Mouse (Mus musculus) embryo, embryonic 9.5 days (tissue): ENCODE data around the gene Msrb1.
A peak's percentile ranks its signal among the peaks of the same experiment; 100 is the strongest.
"Not testable (repeated sequence)": the region's sequence is repeated elsewhere in the genome, so short reads cannot be mapped to it uniquely, and the experiment has no call there.

Experiments
- DNase-seq: peaks from one replicate; pipeline ENCODE4 v3.0.0-alpha.2; 2017; ENCODE audit errors: extremely low spot score

Gene Msrb1

DNA sequence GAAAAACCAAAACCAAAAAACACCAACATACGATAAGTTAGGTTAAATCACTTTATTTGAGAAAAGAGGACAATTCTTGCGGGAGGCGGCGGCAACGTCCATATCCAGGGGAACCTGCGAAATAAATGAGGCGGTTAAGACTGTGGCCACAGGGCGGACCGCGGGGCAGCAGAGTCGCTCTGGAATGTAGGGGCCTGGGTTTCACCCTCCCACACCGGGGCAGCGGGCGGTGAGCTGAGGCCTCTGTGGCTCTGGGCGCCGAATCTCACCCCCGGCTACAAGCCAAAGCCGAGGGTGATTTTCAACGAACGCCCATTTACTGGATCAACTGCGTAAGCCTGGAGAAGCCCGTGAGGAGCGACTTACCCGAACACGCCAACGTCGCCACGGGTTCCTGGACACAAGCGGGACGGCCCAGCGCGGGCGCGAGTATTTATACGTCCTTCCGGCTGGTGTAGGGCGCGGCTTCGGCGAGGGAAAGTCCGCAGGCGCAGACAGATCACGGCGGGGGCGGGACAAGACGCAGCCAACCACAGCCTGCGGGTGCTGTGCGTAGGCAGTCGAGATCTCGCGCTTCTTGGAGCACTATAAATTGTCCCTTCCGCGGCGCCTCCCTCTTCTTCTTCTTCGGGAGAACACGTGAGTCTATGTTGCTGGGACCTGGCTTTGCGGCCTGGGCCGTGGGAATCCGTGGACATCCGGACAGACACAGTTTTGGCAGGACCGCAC, 16.8 kb upstream of the Msrb1 start:
- peak; percentile 98 for DNase-seq

DNA sequence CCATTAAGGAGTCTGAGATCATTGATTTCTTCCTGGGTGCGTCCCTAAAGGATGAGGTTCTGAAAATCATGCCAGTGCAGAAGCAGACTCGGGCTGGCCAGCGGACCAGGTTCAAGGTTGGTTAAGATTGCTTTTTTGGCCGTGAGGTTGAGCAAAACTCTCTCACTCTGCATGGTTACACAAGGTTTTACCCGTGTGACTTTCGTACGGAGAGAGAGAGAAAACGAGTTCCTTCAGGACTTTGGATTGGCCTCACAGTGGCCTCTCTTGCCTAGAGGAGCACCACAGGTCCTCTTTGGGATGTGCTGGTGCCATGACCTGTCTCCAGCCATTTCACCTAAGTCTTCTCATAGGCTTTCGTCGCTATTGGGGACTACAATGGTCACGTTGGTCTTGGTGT, 15.8 kb upstream of the Msrb1 start:
- not testable (repeated sequence) for DNase-seq

DNA sequence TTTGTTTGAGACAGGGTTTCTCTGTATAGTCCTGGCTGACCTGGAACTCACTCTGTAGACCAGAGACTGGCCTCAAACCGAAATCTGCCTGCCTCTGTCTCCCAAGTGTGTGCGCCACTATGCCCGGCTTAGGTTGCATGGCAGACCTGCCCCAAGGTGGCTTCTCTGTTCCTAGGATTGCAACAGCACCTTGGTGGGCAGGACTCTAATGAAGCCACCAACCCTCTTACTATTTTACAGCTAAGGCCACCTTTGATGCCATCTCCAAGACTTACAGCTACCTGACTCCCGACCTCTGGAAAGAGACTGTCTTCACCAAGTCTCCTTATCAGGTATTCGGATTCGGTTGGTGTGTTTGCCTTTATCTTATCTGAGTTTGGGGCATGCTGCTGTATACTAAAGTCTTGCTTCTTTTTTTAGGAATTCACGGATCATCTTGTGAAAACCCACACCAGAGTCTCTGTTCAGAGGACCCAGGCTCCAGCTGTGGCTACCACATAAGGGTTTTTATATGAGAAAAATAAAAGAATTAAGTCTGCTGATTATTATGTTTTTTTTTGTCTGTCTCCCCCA, 15.0 kb upstream of the Msrb1 start:
- not testable (repeated sequence) for DNase-seq

DNA sequence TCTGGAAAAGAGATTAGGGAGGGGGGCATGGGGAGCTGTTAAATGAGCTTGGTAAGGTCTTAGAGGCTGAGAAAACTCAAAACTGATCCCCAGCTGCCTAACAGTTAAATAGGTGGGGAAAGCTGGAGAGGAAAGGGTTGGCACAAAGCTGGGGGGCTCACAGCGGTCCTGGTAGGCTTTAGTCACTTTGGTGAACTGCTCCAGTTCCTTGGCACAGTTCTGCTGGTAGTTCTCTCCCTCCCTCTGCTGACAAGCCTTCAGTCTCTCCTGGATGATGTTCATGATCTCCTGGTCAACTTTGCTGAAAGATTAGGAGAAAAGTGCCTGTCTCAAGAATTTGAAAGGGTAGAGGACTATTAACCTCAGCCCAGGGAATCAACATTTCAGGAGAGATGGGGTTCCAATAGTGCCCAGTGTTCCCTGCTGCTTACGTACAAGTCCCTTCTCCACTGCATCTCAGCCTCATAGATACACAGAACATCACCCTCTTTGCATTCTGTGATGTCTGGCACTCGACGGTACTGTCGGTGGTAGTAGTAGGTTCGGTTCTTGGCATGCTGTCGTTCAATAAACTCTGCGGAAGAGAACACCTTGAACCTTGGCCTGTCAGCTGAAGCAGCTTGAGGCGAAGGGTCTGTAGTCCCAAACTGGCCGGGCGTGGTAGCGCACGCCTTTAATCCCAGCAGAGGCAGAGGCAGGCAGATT, 14.1 kb upstream of the Msrb1 start:
- DNase-seq = peak; percentile 57

DNA sequence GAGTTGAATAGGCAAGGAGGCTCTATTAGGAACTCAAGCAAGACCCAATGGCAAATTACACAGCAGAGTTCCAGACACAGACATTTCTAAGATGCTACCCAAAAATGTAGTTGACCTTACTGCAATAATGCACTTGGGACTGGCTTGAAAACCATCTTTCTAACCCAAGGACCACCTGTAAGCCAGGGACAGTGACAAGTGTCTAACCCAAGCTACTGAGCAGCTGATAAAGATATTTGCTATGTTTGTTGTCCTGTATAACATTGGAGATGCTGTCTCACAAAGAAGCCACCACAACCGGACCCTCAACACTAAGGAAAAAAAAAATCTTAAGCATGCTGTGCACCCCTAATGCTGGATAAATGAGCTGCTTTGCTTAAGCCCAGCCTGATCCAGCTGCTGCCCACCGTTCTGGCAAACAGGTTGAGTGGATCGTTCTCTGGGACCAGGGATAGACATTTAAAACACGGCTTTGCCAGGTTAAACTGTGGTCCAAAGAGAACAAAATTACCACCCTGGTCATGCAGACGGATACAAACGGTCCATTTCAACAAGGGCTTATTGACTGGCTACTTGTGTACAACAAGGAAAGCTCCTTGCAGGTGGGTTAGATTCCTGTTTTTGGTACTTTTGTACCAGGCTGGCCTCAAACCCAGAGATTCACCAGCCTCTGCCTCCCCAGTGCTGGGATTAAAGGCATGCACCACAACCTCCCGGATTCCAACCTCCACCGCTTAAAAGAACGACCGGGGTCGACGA, 13.1 kb upstream of the Msrb1 start:
- peak; percentile 51 for DNase-seq

DNA sequence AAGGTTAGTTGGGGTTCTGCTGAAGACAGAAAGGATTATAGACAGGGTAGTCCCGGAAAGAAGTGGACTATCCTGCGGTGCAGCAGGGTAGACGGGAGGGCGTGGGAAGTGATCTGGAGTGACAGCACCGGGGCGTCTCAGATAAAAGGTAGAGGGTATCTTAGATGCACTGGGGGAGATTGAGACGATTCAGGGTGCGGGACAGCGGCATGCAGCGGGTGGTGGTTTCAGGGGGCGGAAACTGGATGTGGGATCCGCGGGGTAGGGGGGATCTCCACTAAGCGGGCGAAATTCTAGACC, 12.6 kb upstream of the Msrb1 start:
- DNase-seq = no peak

DNA sequence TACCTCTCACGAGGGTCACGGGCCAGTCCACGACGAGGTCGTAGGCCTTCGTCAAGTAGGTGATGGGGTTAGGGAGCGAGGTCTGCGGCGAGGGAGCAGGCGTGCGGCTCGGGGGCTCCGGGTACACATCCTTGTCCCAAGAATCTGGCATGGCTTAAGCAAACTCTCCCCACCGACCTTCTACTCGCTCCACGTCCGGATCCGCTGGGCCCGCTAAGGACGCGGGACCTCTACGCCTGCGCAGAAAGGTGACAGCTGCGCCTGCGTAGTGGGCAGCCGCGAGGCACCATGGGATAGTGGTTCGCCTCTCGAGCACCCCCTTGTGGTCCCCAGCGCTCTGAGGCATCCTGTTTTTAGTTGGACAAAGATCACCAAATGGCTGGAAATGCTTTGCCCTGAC, 12.3 kb upstream of the Msrb1 start, which contains the start of gene Ndufb10:
Gene Ndufb10, minus strand, starts transcription at position 295 of the 400 bp plus-strand sequence.
- DNase-seq = peak; percentile 96

DNA sequence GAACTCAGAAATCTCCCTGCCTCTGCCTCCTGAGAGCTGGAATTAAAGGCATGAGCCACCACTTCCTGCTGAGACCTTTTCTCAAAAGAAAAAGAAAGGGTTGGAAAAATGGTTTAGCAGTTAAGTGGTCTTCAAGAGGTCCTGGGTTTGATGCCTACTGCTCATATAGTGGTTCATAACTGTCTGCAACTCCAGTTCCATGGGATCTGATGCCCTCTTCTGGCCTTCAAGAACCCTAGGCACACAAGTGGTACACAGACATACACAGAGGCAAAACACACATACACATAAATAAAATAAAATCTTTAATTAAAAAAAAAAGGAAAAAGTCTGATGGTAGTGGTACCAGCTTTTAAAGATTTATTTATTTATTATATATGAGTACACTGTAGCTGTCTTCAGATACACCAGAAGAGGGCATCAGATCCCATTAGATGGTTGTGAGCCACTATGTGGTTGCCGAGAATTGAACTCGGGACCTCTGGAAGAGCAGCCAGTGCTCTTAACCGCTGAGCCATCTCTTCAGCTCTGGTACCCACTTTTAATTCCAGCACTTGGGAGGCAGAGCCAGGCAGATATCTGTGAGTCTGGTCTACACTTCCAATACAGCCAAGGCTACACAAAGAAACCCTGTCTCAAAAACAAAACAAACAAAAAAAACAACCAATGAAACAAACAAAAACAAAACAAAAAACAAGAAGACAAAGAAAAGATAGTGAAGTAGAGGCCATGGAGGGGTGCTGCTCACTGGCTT, 10.6 kb upstream of the Msrb1 start:
- DNase-seq = no peak

DNA sequence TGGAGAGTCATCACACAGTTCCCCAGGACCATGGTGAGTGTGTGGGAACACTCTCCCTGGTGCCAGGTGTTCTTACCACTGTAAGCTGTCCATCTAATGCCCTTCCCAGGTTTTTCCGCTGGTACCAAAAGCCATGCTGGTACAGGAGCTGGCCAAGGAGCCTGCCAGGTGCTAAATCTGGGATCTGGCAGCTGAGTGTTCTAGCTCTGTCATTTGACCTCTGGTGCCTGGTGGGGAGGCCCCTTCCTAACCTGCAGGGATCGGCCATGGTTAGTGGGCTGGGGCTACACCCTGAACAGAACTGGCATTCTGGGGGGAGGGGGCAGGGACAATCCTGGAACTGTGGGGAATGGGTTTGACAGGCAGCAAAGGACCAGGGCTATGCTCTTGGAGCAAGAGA, 8.8 kb upstream of the Msrb1 start, which contains the start of gene Rpl3l:
Gene Rpl3l, plus strand, starts transcription at position 203 of the 400 bp plus-strand sequence.
- DNase-seq = no peak

DNA sequence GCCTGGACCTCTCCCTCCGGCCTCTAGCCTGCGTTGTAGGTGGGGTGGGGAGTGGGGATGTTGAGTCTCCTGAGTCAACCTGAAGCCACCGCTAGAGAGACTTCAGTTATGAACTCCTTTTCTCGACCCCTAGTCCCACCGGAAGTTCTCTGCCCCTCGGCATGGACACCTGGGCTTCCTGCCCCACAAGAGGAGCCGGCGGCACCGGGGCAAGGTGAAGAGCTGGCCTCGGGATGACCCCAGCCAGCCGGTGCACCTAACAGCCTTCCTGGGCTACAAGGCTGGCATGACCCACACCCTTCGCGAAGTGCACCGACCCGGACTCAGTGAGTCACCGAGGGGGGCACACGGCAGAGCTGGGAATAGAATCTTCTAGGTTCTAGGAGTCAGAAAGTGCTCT, 8.3 kb upstream of the Msrb1 start:
- no peak for DNase-seq

DNA sequence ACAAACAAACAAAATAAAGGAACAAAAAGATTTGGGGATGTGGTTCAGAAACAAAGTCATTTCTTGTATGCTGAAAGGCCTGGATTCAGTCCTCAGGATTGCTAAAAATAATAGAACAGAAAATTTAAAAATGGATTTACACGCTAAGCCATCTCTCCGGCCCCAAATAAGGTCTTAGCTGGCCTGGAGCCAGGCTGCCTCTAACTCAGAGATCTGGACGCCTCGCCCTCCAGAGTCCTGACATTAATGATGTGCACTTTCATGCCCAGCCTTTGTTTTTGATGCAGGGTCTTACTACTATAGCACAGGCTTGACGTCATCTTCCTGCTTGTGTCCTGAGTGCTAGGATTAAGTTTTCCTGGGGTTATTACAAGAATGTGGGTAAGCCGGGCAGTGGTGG, 7.4 kb upstream of the Msrb1 start:
- DNase-seq = no peak

DNA sequence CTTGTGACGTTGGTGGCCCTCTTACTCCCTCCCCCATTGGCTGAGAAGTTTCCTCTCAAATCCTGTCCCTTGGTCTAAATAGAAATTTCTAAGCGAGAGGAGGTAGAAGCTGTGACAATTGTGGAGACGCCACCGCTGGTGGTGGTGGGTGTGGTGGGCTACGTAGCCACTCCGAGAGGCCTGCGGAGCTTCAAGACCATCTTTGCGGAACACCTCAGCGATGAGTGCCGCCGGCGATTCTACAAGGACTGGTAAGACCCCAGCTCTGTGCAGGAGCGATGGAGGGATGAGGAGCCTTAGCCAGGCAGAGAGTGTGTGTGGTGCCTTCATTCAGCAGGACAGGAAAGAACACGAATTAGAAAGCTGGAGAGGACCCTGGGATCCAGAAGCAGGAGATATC, 5.7 kb upstream of the Msrb1 start:
- DNase-seq = no peak

DNA sequence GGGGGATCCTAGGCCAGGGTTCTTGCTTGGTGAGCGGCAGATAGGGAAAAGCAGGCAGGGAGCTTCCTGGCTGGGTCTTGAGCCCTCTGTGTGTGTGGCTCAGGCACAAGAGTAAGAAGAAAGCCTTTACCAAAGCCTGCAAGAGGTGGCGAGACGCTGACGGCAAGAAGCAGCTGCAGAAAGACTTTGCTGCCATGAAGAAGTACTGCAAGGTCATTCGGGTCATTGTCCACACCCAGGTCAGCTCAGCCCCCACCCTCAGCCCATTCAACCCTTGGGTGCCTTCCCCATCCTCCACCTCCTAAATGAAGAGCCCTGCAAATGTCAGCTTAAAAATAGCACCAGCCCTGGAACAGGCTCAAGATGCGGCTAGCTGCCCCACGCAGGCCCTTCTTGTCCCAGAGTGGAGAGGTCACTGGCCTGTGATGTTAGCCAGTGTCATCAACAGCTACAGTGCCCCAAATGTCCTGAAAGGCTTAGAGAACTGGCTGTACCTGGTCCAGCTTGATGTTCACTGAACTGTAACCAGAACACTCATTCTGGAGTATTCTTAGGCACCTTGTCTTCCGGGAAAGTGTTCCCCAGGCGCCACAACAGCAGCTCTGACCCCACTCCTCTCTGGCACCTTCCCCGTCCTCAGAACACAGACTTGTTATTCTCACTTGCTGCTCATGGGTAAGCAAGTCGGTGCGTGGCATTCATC, 4.1 kb upstream of the Msrb1 start:
- DNase-seq = no peak

DNA sequence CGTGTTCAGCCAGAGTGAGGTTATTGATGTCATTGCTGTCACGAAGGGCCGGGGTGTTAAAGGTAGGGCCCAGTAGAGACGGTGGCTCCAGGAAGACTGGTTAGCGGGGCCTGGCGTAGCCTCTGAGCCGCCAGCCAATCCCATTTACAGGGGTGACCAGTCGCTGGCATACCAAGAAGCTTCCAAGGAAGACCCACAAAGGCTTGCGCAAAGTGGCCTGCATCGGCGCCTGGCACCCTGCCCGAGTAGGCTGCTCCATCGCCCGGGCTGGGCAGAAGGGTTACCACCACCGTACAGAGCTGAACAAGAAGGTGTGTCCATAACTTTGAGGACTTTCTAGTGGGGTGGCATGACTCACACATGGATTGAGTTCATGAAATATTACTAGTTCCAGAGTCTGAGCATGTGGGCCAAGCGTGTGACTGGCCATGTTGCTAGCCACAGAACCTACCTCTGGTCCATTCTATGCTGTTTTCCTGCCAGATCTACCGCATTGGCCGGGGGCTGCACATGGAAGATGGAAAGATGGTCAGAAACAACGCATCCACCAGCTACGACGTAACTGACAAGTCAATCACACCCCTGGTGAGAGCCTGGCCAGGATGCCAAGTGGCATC, 2.9 kb upstream of the Msrb1 start:
- no peak for DNase-seq

DNA sequence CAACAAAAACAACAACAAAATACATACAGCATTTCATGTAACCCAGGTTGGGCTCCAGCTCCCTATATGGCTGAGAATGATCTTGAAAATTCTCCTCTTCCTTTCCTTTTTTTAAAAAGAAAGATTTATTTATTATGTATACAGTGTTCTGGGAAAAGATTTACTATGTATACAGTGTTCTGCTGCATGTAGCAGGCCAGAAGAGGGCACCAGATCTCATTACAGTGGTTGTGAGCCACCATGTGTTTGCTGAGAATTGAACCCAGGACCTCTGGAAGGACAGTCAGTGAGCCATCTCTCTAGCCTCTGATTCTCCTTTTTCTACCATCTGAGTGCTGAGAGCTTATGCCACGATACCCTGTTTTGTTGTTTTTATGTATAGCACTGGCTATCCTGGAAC, 1.9 kb upstream of the Msrb1 start:
- no peak for DNase-seq

DNA sequence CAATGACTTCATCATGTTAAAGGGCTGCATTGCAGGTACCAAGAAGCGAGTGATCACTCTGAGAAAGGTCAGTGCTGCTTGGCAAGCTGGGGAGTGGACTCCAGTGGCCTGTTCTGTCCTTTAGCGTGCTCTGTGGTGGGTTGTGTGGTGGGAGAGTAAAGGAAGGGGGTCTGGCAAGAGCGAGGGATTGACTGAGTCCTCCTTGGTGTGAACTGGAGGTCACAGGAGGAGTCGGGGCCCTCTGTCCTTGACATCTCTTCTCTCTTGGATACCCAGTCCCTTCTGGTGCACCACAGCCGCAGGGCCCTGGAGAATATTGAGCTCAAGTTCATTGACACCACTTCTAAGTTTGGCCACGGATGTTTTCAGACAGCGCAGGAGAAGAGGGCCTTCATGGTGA, 996 bp upstream of the Msrb1 start:
- no peak for DNase-seq

DNA sequence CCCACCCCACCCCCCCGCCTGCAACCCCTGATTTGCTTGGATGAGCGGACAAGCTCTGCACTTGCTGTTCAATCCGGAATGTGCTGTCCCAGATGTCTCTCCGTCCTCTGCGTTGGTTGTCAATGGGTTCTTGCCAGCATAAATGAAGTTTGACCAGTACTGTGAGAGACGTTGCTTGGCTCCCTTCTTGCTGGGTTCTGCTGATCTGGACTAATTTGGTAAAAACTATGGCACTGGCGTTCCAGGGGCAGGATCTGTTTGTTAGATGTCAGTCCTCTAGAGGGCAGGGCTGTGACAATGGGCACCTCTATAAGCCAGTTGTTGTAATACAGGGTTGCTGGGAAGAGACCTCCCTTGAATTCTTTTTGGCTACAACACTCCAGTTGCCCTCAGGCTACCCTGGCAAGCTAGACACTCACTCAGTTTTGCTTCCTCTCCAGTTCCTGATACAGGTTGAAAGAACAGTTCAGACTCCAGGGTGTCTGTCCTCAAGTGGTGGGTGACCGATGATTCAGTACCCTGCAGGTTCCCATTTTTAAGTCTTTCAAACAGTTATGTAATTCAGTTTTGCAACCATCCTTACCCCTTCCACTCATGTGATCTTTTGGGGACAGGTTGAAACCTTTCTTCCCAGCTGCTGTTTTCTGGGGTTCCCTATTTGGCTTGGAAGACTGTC, 831 bp downstream of the Msrb1 start:
- no peak for DNase-seq

DNA sequence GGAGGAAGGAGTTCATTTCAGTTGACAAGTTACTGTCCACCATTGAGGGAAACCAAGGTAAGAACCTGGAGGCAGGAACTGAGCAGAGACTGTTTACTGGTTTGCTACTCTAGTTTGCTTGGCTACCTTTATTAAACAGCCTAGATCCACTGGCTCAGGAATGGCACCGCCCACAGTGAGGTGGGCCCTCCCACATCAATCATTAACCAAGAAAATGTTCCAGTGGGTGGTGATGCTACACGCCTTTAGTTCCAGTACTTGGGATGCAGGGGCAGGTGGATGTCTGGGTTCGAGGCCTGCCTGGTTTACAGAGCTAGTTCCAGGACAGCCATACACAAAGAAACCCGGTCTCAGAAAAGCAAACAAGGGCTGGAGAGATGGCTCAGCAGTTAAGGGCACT, 1.8 kb downstream of the Msrb1 start:
- DNase-seq = no peak

DNA sequence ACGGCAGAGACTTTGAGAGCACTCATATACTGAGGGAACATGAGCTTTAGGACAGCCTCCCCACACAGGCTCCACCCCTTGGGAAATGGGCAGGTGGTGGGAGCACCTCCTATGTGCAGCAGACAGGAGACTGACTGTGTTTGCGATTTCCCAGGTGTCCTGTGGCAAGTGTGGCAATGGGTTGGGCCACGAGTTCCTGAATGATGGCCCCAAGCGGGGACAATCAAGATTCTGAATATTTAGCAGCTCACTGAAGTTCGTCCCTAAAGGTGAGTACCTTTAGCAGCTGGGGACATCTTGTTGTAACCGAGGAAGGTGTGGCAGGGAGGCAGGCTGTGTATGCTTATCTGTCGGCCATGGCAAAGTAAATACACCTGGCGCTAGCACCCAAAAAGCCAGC, 3.5 kb downstream of the Msrb1 start:
- no peak for DNase-seq

DNA sequence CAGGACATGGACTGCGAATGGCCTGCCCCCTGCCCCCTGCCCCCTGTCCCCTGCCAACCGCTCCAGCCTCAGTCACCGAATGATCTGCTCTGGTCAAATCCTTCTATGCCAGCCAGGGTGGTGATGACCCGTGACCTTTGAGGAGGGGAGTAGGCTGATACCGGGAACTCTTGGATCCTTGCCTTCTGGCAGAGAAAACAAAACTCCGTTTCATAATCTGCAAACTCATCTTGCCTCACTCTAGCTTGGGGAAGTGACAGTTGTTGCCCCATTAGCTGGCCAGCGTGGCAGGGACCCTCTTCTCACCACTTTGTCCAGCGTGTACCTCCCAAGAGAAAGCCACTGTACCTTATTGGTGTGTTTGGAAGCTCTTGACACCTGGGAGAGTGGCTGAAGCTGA, 5.9 kb downstream of the Msrb1 start:
- DNase-seq = no peak
